Mouse (Mus musculus): ENCODE data around the gene Hivep3.

- no peak for TF ChIP-seq POLR2A (IDR thresholded peaks at IDR 0.05; ENCODE audit: control insufficient read depth, low read depth, low read length)
- TF ChIP-seq CTCF (IDR thresholded peaks at IDR 0.05; ENCODE audit: control insufficient read depth, insufficient read depth, insufficient replicate concordance, low read depth, low read length), result peak; percentile 79; the same call in 1 of the 2 replicates
These were observed 371.0 kb downstream of the Hivep3 start for GRCm38 (mm10) chr4:120104599-120104998.
